Mouse (Mus musculus) effector memory CD4-positive, alpha-beta T cell, adult 7 months (primary cell): ENCODE results near the gene Ifna11. TPM values are rescaled to one million over a fixed set of nuclear protein-coding genes. Genes with fewer than 3 reads are reported as not detected.

Experiments
- polyA plus RNA-seq: library from polyadenylated mRNA; unstranded; fragments of 100-300 nt; shearing (Covaris generic); gene quantifications from one replicate; pipeline ENCODE4 v1.2.1, GENCODE M21; 2017

Ifna11 gene
- polyA plus RNA-seq: not detected

DNA sequence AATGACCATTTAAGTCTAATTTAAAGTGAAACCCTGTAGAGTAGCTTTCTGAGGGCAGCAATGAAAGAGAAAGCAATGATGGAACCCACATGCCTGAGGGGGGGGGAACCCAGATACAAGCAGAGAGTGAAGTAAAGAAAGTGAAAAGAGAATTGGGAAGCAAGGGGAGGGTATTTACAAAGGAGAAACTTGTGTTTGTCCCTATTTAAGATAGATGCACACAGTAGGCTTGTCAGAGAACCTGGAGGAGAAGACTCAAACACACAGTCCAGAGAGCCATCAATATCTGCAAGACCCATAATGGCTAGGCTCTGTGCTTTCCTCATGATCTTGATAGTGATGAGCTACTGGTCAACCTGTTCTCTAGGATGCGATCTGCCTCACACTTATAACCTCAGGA, at the start of gene Ifna11:
TSS of gene Ifna11 (plus strand) at position 301 of the 400 bp plus-strand sequence.

DNA sequence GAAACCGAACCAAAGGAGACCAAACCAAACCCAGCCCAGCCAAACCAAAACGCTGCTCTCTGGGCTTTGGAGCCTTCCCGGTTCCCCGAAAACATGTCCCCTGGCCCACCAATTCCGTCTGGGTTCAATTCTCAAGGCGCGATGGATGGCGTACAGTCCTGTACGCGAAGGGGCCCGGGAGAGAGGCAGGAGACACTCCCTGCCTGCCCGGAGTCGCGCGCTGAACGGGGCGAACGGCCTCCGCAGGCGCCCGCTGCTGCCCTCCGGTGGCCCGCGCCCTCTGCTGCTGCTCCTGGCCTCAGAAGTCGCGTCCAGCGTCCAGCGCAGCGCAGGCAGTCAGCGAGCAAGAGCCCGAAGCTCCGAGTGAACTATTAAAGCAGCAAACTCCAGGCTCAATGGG, 46.2 kb upstream of the Ifna11 start, which contains the start of gene Gm13290:
TSS of gene Gm13290 (plus strand) at position 301 of the 400 bp plus-strand sequence.

DNA sequence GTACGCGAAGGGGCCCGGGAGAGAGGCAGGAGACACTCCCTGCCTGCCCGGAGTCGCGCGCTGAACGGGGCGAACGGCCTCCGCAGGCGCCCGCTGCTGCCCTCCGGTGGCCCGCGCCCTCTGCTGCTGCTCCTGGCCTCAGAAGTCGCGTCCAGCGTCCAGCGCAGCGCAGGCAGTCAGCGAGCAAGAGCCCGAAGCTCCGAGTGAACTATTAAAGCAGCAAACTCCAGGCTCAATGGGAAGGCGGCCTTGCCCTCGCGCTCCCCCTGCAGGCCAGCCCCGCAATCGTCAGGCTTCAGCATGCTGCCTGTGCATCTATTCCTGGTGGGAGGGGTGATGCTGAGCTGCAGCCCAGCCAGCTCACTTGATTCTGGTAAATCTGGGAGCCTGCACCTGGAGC, 43.1 kb upstream of the Ifna11 start, which contains the start of gene Gm13289:
TSS of gene Gm13289 (plus strand) at position 301 of the 400 bp plus-strand sequence.

DNA sequence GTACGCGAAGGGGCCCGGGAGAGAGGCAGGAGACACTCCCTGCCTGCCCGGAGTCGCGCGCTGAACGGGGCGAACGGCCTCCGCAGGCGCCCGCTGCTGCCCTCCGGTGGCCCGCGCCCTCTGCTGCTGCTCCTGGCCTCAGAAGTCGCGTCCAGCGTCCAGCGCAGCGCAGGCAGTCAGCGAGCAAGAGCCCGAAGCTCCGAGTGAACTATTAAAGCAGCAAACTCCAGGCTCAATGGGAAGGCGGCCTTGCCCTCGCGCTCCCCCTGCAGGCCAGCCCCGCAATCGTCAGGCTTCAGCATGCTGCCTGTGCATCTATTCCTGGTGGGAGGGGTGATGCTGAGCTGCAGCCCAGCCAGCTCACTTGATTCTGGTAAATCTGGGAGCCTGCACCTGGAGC, 40.2 kb upstream of the Ifna11 start, which contains the start of gene Gm13272:
TSS of gene Gm13272 (plus strand) at position 301 of the 400 bp plus-strand sequence.

GRCm38 (mm10) chr4:88781831-88782230, 37.9 kb upstream of the Ifna11 start, which contains the start of gene Ifnz:
Ifnz (plus strand) TSS chr4:88782131.

DNA sequence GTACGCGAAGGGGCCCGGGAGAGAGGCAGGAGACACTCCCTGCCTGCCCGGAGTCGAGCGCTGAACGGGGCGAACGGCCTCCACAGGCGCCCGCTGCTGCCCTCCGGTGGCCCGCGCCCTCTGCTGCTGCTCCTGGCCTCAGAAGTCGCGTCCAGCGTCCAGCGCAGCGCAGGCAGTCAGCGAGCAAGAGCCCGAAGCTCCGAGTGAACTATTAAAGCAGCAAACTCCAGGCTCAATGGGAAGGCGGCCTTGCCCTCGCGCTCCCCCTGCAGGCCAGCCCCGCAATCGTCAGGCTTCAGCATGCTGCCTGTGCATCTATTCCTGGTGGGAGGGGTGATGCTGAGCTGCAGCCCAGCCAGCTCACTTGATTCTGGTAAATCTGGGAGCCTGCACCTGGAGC, 34.4 kb upstream of the Ifna11 start, which contains the start of gene Gm13276:
TSS of gene Gm13276 (plus strand) at position 301 of the 400 bp plus-strand sequence.

GRCm38 (mm10) chr4:88788402-88788801, 31.4 kb upstream of the Ifna11 start, which contains the start of gene Gm13277:
Gm13277 (plus strand) TSS chr4:88788632.

GRCm38 (mm10) chr4:88791250-88791649, 28.5 kb upstream of the Ifna11 start, which contains the start of gene Gm13278:
Gm13278 (plus strand) TSS chr4:88791550.

GRCm38 (mm10) chr4:88793936-88794675, 25.7 kb upstream of the Ifna11 start, which contains the start of gene Gm13275:
Gm13275 (plus strand) TSS chr4:88794487.

DNA sequence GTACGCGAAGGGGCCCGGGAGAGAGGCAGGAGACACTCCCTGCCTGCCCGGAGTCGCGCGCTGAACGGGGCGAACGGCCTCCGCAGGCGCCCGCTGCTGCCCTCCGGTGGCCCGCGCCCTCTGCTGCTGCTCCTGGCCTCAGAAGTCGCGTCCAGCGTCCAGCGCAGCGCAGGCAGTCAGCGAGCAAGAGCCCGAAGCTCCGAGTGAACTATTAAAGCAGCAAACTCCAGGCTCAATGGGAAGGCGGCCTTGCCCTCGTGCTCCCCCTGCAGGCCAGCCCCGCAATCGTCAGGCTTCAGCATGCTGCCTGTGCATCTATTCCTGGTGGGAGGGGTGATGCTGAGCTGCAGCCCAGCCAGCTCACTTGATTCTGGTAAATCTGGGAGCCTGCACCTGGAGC, 22.7 kb upstream of the Ifna11 start, which contains the start of gene Gm13279:
TSS of gene Gm13279 (plus strand) at position 301 of the 400 bp plus-strand sequence.

GRCm38 (mm10) chr4:88799365-88799764, 20.4 kb upstream of the Ifna11 start, which contains the start of gene Gm13285:
Gm13285 (plus strand) TSS chr4:88799665.

DNA sequence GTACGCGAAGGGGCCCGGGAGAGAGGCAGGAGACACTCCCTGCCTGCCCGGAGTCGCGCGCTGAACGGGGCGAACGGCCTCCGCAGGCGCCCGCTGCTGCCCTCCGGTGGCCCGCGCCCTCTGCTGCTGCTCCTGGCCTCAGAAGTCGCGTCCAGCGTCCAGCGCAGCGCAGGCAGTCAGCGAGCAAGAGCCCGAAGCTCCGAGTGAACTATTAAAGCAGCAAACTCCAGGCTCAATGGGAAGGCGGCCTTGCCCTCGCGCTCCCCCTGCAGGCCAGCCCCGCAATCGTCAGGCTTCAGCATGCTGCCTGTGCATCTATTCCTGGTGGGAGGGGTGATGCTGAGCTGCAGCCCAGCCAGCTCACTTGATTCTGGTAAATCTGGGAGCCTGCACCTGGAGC, 16.8 kb upstream of the Ifna11 start, which contains the start of gene Gm13287:
TSS of gene Gm13287 (plus strand) at position 301 of the 400 bp plus-strand sequence.

GRCm38 (mm10) chr4:88805231-88805630, 14.5 kb upstream of the Ifna11 start, which contains the start of gene Gm13288:
Gm13288 (plus strand) TSS chr4:88805531.

DNA sequence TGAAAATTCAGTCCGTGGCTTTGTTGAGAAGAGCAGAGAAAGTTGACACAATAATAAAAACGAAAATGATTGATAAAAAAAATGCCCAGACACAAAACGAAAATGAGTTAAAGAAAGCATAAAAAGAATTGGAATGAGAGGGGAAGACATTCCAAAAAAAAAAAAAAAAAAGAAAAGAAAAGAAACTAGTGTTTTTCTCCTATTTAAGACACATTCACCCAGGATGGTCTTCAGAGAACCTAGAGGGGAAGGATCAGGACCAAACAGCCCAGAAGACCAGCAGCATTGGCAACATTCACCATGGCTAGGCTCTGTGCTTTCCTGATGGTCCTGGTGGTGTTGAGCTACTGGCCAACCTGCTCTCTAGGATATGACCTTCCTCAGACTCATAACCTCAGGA, 3.8 kb upstream of the Ifna11 start, which contains the start of gene Ifna7:
TSS of gene Ifna7 (plus strand) at position 301 of the 400 bp plus-strand sequence.

DNA sequence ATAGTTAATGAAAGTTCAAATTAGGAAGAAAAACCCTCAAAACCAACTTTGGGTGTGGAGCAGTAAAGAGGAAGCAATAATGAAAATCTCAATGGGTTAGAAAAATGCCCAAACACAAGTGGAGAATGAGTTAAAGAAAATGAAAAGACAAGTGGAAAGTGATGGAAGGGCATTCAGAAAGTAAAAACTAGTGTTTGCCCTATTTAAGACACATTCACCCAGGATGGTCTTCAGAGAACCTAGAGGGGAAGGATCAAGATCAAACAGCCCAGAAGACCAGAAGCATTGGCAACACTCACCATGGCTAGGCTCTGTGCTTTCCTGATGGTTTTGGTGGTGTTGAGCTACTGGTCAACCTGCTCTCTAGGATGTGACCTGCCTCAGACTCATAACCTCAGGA, 7.4 kb downstream of the Ifna11 start, which contains the start of gene Ifna6:
TSS of gene Ifna6 (plus strand) at position 301 of the 400 bp plus-strand sequence.

DNA sequence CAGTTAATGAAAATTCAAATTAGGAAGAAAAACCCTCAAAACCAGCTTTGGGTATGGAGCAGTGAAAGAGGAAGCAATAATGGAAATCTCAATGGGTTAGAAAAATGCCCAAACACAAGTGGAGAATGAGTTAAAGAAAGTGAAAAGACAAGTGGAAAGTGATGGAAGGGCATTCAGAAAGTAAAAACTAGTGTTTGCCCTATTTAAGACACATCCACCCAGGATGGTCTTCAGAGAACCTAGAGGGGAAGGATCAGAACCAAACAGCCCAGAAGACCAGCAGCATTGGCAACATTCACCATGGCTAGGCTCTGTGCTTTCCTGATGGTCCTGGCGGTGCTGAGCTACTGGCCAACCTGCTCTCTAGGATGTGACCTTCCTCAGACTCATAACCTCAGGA, 15.5 kb downstream of the Ifna11 start, which contains the start of gene Ifna5:
TSS of gene Ifna5 (plus strand) at position 301 of the 400 bp plus-strand sequence.

DNA sequence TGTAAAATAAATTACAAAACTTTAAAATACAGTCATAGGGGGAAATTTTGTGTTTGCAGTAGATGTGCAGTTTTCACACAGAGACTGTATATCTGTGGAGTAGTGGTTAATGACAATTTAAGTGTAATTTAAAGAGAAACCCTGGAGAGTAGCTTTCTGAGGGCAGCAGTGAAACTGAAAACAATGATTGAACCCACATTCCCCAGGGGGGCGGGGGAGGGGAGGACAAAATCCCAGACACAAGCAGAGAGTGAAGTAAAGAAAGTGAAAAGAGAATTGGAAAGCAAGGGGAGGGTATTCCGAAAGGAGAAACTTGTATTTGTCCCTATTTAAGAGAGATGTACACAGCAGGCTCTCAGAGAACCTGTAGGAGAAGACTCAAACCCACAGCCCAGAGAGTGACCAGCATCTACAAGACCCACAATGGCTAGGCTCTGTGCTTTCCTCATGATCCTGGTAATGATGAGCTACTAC, 21.7 kb downstream of the Ifna11 start, which contains the start of gene Ifna4:
TSS of gene Ifna4 (plus strand) at position 424 of the 474 bp plus-strand sequence.

DNA sequence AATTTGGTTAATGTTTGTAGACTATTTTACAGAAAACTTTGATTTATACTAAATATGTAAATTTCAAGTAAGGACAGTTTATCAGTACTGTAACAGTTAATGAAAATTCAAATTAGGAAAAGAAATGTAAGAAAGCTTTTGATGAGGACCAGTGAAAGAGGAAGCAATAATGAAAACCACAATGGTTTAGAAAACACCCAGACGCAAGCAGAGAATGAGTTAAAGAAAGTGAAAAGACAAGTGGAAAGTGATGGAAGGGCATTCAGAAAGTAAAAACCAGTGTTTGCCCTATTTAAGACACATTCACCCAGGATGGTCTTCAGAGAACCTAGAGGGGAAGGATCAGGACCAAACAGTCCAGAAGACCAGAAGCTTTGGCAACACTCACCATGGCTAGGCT, 29.9 kb downstream of the Ifna11 start, which contains the start of gene Ifna1:
TSS of gene Ifna1 (plus strand) at position 390 of the 400 bp plus-strand sequence.

Other genes with a start within 250 kb of the Ifna11 start
- not detected for gene Ifna14, start 248.2 kb upstream of the Ifna11 start, polyA plus RNA-seq
- gene Ifna9, start 227.6 kb upstream of the Ifna11 start, polyA plus RNA-seq: not detected
- gene Ifna12, start 216.6 kb upstream of the Ifna11 start, polyA plus RNA-seq: not detected
- not detected for gene C87499, start 185.5 kb upstream of the Ifna11 start, polyA plus RNA-seq
- not detected for gene Ifna13, start 175.5 kb upstream of the Ifna11 start, polyA plus RNA-seq
- gene Ifna16, start 143.0 kb upstream of the Ifna11 start, polyA plus RNA-seq: not detected
- gene Ifna2, start 136.0 kb upstream of the Ifna11 start, polyA plus RNA-seq: not detected
- gene Ifnab, start 128.6 kb upstream of the Ifna11 start, polyA plus RNA-seq: not detected
- 0.74 TPM for gene Gm26566, start 98.2 kb upstream of the Ifna11 start, polyA plus RNA-seq
- gene Klhl9, start 97.5 kb upstream of the Ifna11 start, polyA plus RNA-seq: 15.4 TPM
- not detected for gene Gm13271, start 65.1 kb upstream of the Ifna11 start, polyA plus RNA-seq
- not detected for gene Gm13283, start 59.8 kb upstream of the Ifna11 start, polyA plus RNA-seq
- gene Gm13290, start 46.1 kb upstream of the Ifna11 start, polyA plus RNA-seq: not detected
- gene Gm13289, start 43.0 kb upstream of the Ifna11 start, polyA plus RNA-seq: not detected
- not detected for gene Gm13272, start 40.1 kb upstream of the Ifna11 start, polyA plus RNA-seq
- 0.28 TPM for gene Ifnz, start 37.8 kb upstream of the Ifna11 start, polyA plus RNA-seq
- not detected for gene Gm13276, start 34.2 kb upstream of the Ifna11 start, polyA plus RNA-seq
- not detected for gene Gm13277, start 31.3 kb upstream of the Ifna11 start, polyA plus RNA-seq
- not detected for gene Gm13278, start 28.4 kb upstream of the Ifna11 start, polyA plus RNA-seq
- not detected for gene Gm13275, start 25.5 kb upstream of the Ifna11 start, polyA plus RNA-seq
- gene Gm13279, start 22.6 kb upstream of the Ifna11 start, polyA plus RNA-seq: not detected
- gene Gm13285, start 20.3 kb upstream of the Ifna11 start, polyA plus RNA-seq: 1.1 TPM
- gene Gm13287, start 16.7 kb upstream of the Ifna11 start, polyA plus RNA-seq: not detected
- gene Gm13288, start 14.4 kb upstream of the Ifna11 start, polyA plus RNA-seq: not detected
- gene Ifna7, start 3.7 kb upstream of the Ifna11 start, polyA plus RNA-seq: not detected
- not detected for gene Ifna6, start 7.5 kb downstream of the Ifna11 start, polyA plus RNA-seq
- not detected for gene Ifna5, start 15.6 kb downstream of the Ifna11 start, polyA plus RNA-seq
- gene Ifna4, start 21.9 kb downstream of the Ifna11 start, polyA plus RNA-seq: not detected
- not detected for gene Ifna1, start 30.1 kb downstream of the Ifna11 start, polyA plus RNA-seq
- gene Ifne, start 60.2 kb downstream of the Ifna11 start, polyA plus RNA-seq: not detected